In the genomic region with DNA sequence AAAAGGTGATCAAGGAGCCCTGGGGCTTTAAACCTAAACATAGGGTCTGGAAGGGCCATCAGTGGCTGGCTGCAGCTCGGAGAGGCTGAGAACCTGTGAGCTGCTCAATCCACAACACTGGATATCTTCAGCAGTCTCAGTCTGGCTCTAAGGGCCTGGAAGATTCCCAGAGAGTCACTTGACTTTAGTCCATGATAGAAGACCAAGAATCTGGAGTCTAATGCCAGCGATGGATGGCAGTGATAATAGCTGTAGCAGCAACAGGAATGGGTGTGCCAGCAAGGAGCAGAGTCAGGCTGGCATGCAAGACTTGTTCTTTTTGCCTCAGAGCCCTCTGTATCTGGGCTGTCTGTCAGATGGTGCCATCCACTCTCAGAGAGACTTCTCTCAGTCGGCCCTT, we compare ENCODE assay signal across 28 mouse cellular contexts. TPM values are rescaled to one million over a fixed set of nuclear protein-coding genes. Genes with fewer than 3 reads are reported as not detected.
DNase-seq lines count a peak whose midpoint lies in the region; ATAC-seq and TF ChIP-seq lines count a peak whose summit lies in the region.
"Had no signal": no experiment of that assay in that cellular context is flagged by ENCODE, and none has a peak within 500 bp of the region (broad histone marks: within the 10 kb centered on the region; RNA-seq: fewer than 3 reads in every experiment).

No protein-coding gene starts in this region.

- H3K9me3 ChIP-seq in lung, postnatal 0 days (ENCODE audit: low read length): no peaks in the 10 kb centered on the region
- H3K9me3 ChIP-seq: embryonic facial prominence, embryonic 13.5 days; embryonic facial prominence, embryonic 15.5 days; forebrain, embryonic 13.5 days; forebrain, embryonic 15.5 days; G1E had no signal

- no peaks in the 10 kb centered on the region for H3K4me1 ChIP-seq in heart, adult 2 months (ENCODE audit: control insufficient read depth, insufficient read depth, low read length)
- H3K4me1 ChIP-seq in lung, postnatal 0 days (ENCODE audit: insufficient read depth, low read depth, low read length): no peaks in the 10 kb centered on the region
- H3K4me1 ChIP-seq: forebrain, embryonic 13.5 days; forebrain, embryonic 15.5 days had no signal

- no peaks in the 10 kb centered on the region for H3K36me3 ChIP-seq in heart, adult 2 months (ENCODE audit: control insufficient read depth, insufficient read depth, low read length)
- peaks cover 41% of the 10 kb centered on the region for H3K36me3 ChIP-seq in lung, postnatal 0 days (ENCODE audit: insufficient read depth, low read length)

- 82% methylated on average over 3 of the region's 3 CpGs for WGBS in heart, adult 2 months
- 88% methylated on average over 3 of the region's 3 CpGs for whole genome bisulfite sequencing in lung, postnatal 0 days

- no peak for ATAC-seq in lung, postnatal 0 days
- ATAC-seq: activated CD4-positive, CD25-positive, alpha-beta regulatory T cell, adult 4 months; CD4-positive, CD25-positive, alpha-beta regulatory T cell, adult 4 months; forebrain, embryonic 13.5 days; forebrain, embryonic 15.5 days; Patski had no signal

- intact Hi-C loops in heart, adult 2 months (cut with DNase I): loop anchor here (5.0 to 10.0 kb wide), 2 partner anchors 242 to 285 kb away; a partner anchor contains a TSS

- no peak overlapping the region for H3K9ac ChIP-seq in heart, adult 2 months (ENCODE audit: low read depth, low read length)
- H3K9ac ChIP-seq in lung, postnatal 0 days (replicated peaks; ENCODE audit: low read depth): no peak overlapping the region
- H3K9ac ChIP-seq: embryonic facial prominence, embryonic 13.5 days; embryonic facial prominence, embryonic 15.5 days; forebrain, embryonic 13.5 days; forebrain, embryonic 15.5 days had no signal

- no peak overlapping the region for H3K4me2 ChIP-seq in lung, postnatal 0 days (replicated peaks; ENCODE audit: low read depth, low read length)
- H3K4me2 ChIP-seq: embryonic facial prominence, embryonic 13.5 days; embryonic facial prominence, embryonic 15.5 days; forebrain, embryonic 13.5 days; forebrain, embryonic 15.5 days had no signal

- H3K27ac ChIP-seq in heart, adult 2 months: no peak overlapping the region
- H3K27ac ChIP-seq in lung, postnatal 0 days (ENCODE audit: low read length): no peak overlapping the region
- H3K27ac ChIP-seq: embryonic facial prominence, embryonic 13.5 days; embryonic facial prominence, embryonic 15.5 days; forebrain, embryonic 13.5 days; forebrain, embryonic 15.5 days had no signal

- H3K79me2 ChIP-seq in heart, adult 2 months (replicated peaks; ENCODE audit: control insufficient read depth, insufficient read depth, low read length): no peaks in the 10 kb centered on the region

- H3K27me3 ChIP-seq in heart, adult 2 months (ENCODE audit: control insufficient read depth, insufficient read depth, low read length): no peaks in the 10 kb centered on the region
- no peaks in the 10 kb centered on the region for H3K27me3 ChIP-seq in lung, postnatal 0 days (replicated peaks; ENCODE audit: insufficient read depth, low read length)
- H3K27me3 ChIP-seq: CH12.LX; embryonic facial prominence, embryonic 13.5 days; embryonic facial prominence, embryonic 15.5 days; forebrain, embryonic 13.5 days; forebrain, embryonic 15.5 days; Patski had no signal

- peak; percentile 80 for DNase-seq in heart, adult 11 months
- DNase-seq in heart, adult 2 months: no peak
- DNase-seq in lung, postnatal 25 days (ENCODE audit: low spot score): peak; percentile 37
- no peak for DNase-seq in lung, postnatal 0 days (ENCODE audit: low spot score)
- peak; percentile 33 for DNase-seq in adipocyte (ENCODE audit: low spot score)
- peak; percentile 47 for DNase-seq in gonadal fat pad, adult 2 months (ENCODE audit: low read depth)
- DNase-seq in kidney, postnatal 25 days: no peak
- DNase-seq: adrenal gland, adult 2 months; adrenal gland, postnatal 10 days; adrenal gland, postnatal 25 days; B cell, adult 2 months; cerebellum, adult 11 months; cerebellum, adult 18-20 months; cerebellum, adult 8-10 months; cerebellum, adult 9-11 months; cerebellum, postnatal 14 days; cerebellum, postnatal 36 days; embryo, embryonic 11 days had no signal

- no peak for TF ChIP-seq CTCF in heart, adult 2 months (IDR thresholded peaks at IDR 0.05)
- TF ChIP-seq CTCF in lung, postnatal 0 days (IDR thresholded peaks at IDR 0.05): no peak

- TF ChIP-seq POLR2A in heart, adult 2 months (IDR thresholded peaks at IDR 0.05; ENCODE audit: insufficient read depth, low read depth, low read length): no peak

- no peak overlapping the region for H3K4me3 ChIP-seq in heart, adult 2 months
- no peak overlapping the region for H3K4me3 ChIP-seq in lung, postnatal 0 days (ENCODE audit: low read depth, low read length)
- H3K4me3 ChIP-seq: embryonic facial prominence, embryonic 13.5 days; embryonic facial prominence, embryonic 15.5 days; erythroblast, embryonic 14.5 days; forebrain, embryonic 13.5 days; forebrain, embryonic 15.5 days had no signal

- TF ChIP-seq EP300 in heart, adult 2 months (IDR thresholded peaks at IDR 0.05; ENCODE audit: insufficient read depth, low read depth, low read length): no peak
- no peak for TF ChIP-seq EP300 in lung, postnatal 0 days (IDR thresholded peaks at IDR 0.05)

RNA-seq across cellular contexts. Expression of a gene that starts 31.4 kb away (rescaled TPM):
- total RNA-seq in heart, adult 2 months (2021): 10 to 100 TPM; 18.5 to 22.9 TPM
- 24.7 and 28.7 TPM in 2 replicates for polyA plus RNA-seq in heart, adult 2 months (2012; rRNA removed)
- 27.2 and 30.3 TPM in 2 replicates for polyA plus RNA-seq in lung, postnatal 0 days (2015; fragmentation: Nextera tagmentation; extraction: Ambion mirVana)
- 46.7 and 59.2 TPM in 2 replicates for polyA plus RNA-seq in gonadal fat pad, adult 2 months (2012; rRNA removed)

RNA-seq across cellular contexts. Expression of a gene that starts 32.2 kb away (rescaled TPM):
- total RNA-seq in heart, adult 2 months (2021): 10 to 100 TPM; 14.3 to 14.7 TPM
- 6.4 and 10.7 TPM in 2 replicates for polyA plus RNA-seq in heart, adult 2 months (2012; rRNA removed)
- 26.3 and 27.0 TPM in 2 replicates for polyA plus RNA-seq in lung, postnatal 0 days (2015; fragmentation: Nextera tagmentation; extraction: Ambion mirVana)
- polyA plus RNA-seq in gonadal fat pad, adult 2 months (2012; rRNA removed): 15.0 and 16.1 TPM in 2 replicates

Comparison
In these comparisons a context has a peak if more than half of its experiments do, and no peak if none do; other contexts are left out.
1. DNase-seq: peak in heart, adult 11 months (single experiment), lung, postnatal 25 days (single experiment), adipocyte (single experiment) and gonadal fat pad, adult 2 months (single experiment); none in heart, adult 2 months (0 of 2), lung, postnatal 0 days (single experiment) and kidney, postnatal 25 days (0 of 2).